Mouse (Mus musculus) heart, postnatal 14 days (tissue): ENCODE measurements around the gene Ang5. TPM values are rescaled to one million over a fixed set of nuclear protein-coding genes. Genes with fewer than 3 reads are reported as not detected.

Source experiments
- total RNA-seq, 2 experiments: library from RNA; stranded (reverse); gene quantifications; 2 replicates each; pipeline ENCODE4 v1.2.3; 2021

Ang5 gene
- total RNA-seq, 2 experiments from 2014 or later: not detected

Other genes starting within 250 kb of the Ang5 start
- not detected for gene Gm16506, start 229.6 kb upstream of the Ang5 start, total RNA-seq
- not detected for gene Gm6526, start 209.2 kb upstream of the Ang5 start, total RNA-seq
- not detected for gene Gm8180, start 172.3 kb upstream of the Ang5 start, total RNA-seq
- gene Ear1, start 81.6 kb upstream of the Ang5 start, total RNA-seq: not detected
- gene Ear10, start 33.5 kb upstream of the Ang5 start, total RNA-seq: not detected
- 1 to 10 TPM; 4.2 to 4.4 TPM for gene Gm8113, start 31.7 kb upstream of the Ang5 start, total RNA-seq
- gene Ang6, start 45.2 kb downstream of the Ang5 start, total RNA-seq: not detected
- gene Ear2, start 145.6 kb downstream of the Ang5 start, total RNA-seq: 1 to 10 TPM in 1 of 2 experiments, under 1 TPM in 1; 0.63 to 1.2 TPM
- gene Gm3327, start 166.8 kb downstream of the Ang5 start, total RNA-seq: not detected
- not detected for gene Gm8212, start 240.6 kb downstream of the Ang5 start, total RNA-seq